Mouse (Mus musculus): ENCODE measurements around the gene Arl8a.
"Not testable (repeated sequence)": the region's sequence is repeated elsewhere in the genome, so short reads cannot be mapped to it uniquely, and the experiment has no call there.

The Arl8a gene

DNA sequence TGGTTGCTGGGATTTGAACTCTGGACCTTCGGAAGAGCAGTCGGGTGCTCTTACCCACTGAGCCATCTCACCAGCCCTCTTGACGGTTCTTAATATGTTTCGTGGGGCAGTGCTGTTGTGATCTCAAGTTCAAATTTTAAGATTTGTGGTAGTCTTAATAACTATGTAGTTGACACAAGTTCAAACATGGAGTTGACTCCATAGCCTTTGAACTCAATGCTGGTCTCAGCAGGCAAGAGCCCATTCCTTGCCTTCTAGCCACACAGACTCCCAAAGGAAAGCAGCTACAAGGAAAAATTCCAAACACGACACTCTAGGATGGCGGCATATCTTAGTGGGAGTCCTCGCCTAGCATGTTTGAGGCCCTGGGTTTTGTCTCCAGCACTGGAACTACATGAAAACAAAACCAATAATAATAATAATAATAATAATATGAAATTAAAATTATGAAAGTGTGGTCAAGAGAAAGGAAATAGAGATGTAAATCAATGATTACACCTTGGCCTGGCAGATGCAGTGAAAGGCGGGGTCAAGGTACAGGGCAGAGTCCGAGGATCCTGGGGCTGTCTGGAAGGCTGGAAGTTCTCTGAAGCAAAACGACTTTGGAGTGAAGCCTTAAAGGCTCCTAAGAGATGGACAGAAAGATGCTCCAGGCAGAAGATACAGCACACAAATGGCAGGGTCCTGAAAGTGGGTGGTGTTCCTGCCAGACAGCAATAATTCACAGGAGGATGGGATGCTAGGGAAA, 22.0 kb downstream of the Arl8a start:
- DNase-seq (ENCODE audit: extremely low read depth, low read depth), result no peak

DNA sequence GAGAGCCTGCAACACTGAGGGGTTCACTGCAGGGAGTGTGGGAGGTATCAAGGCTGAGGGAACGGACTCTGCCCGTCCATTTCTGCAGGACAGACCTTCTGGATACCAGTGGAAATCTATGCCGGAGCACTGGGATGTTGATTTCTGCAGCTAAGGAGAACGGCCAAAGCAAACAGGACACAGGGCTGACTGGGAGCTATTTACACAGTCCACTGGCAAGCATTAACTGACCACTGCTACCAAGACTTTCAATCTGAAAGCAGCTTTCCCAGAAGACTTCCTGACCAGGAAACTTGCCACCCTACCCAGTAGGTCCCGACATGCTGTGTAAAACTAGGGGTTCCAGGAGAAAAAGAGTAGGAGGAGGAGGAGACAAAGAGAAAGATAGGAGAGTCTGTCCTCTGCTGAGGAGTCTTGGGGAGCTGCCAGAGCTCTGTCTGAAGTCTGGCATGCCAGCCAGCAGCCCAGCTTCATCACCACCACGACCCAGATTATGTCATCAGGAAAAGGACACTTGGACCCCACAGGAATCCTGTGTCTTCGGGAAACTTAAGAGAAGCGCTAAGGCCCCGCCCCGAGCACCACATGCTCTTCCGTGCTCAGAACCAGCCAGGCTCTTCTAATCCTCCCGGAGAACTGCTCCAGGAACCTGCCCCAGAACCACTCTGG, 23.1 kb downstream of the Arl8a start:
- no peak for DNase-seq (ENCODE audit: extremely low read depth, low read depth)

DNA sequence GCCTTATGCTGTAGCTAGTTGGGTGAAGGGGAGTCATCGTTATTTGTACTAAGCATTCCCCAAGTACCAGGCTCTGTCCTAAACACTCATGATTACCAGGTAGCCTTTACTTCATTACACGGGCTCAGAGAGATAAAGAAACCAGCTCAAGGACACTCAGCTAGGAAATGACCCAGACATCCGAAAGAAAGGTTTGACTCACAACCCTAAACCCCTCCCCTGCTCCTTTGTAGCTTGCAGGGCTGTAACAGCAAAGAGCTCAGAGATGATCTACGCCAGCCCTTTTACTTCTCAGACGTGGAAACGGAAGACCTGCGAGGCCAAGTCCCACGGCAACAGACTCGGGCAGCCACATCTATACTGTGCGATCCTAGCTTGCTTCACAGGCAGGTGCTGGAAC, 23.7 kb downstream of the Arl8a start:
- DNase-seq (ENCODE audit: extremely low read depth, low read depth), result no peak

- DNase-seq (ENCODE audit: extremely low read depth, low read depth), result no peak
Measured at GRCm38 (mm10) chr1:135171202-135171601, 24.6 kb downstream of the Arl8a start.

- peak; percentile 19 for DNase-seq (ENCODE audit: extremely low read depth, low read depth)
Measured at GRCm38 (mm10) chr1:135171984-135172383, 25.4 kb downstream of the Arl8a start.

DNA sequence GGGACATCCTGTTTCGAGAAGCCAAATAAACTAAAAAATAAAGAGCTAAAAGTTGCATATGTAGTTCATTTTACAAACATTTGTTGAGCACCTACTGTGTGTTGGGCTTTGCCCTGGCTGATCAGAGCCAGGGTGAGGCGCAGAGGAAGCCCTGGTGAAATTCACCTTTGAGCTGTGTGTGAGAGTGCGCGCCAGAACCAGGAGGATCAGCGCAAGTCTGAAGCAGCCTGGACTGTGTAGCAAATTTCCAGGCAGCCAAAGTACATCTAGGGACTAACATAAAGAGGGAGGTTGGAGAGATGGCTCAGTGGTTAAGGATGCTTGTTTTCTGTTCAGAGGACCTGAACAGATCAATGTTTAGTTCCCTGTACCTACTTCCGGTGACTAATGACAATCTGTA, 26.7 kb downstream of the Arl8a start:
- DNase-seq (ENCODE audit: extremely low read depth, low read depth), result no peak

DNA sequence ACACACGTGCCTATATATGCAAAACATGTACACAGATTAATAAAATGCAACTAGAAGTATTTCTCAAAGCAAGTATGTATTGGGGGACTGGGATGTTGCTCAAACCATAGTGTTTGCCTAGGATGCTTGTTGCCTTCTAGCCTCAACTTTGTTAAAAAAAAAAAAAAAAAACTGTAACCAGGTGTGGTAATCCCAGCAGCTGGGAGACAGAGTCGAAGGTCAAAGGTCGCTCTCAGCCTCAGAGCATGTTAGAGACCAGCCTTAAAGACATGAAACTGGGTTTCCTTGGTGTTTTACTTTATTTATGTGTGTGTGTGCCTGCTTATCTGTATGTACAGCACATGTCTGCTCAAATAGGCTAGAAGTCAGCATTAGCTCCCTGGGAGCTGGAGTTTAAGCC, 28.6 kb downstream of the Arl8a start:
- DNase-seq (ENCODE audit: extremely low read depth, low read depth), result no peak

GRCm38 (mm10) chr1:135177724-135178123, 31.1 kb downstream of the Arl8a start:
- DNase-seq (ENCODE audit: extremely low read depth, low read depth), result no peak

DNA sequence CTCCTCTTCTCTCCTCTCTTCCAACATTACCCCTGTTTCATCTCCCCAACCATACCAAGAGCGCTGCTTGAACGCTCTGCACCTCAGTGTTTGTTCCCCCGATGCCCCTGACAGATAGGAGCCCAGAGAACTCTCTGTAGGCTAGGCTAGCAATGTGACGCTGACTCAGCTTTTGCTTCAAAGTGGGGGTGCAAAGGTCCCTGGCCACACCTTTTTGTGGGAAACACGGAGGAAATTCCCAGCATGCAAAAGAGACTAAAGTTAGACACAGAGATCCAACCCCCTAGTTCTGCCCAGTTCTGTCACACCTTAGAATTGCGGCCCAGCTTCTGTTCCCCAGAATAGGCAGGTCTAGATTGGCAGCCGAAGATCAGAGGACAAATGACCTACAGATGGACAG, 32.2 kb downstream of the Arl8a start:
- DNase-seq (ENCODE audit: extremely low read depth, low read depth), result no peak

DNA sequence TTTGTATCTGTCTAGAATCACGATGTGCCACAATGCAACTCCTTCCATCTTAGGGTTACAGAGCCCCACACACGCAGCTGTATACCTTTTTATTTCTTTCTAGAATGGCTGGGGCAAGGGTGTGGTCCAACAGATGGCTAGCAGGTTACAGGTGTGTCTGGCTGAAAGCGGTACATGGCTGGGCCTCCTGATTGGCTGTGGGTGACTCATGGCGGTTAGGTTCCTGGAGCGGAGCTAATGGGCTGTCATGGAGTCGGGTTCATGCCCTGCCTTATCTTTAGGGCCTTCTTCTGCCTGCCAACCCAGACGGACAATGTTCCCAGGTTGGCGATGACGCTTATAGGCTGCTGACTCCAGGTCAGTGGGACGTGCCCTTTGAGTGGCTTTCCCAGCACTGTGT, 34.2 kb downstream of the Arl8a start:
- no peak for DNase-seq (ENCODE audit: extremely low read depth, low read depth)

GRCm38 (mm10) chr1:135181275-135181674, 34.7 kb downstream of the Arl8a start:
- DNase-seq (ENCODE audit: extremely low read depth, low read depth), result no peak

DNA sequence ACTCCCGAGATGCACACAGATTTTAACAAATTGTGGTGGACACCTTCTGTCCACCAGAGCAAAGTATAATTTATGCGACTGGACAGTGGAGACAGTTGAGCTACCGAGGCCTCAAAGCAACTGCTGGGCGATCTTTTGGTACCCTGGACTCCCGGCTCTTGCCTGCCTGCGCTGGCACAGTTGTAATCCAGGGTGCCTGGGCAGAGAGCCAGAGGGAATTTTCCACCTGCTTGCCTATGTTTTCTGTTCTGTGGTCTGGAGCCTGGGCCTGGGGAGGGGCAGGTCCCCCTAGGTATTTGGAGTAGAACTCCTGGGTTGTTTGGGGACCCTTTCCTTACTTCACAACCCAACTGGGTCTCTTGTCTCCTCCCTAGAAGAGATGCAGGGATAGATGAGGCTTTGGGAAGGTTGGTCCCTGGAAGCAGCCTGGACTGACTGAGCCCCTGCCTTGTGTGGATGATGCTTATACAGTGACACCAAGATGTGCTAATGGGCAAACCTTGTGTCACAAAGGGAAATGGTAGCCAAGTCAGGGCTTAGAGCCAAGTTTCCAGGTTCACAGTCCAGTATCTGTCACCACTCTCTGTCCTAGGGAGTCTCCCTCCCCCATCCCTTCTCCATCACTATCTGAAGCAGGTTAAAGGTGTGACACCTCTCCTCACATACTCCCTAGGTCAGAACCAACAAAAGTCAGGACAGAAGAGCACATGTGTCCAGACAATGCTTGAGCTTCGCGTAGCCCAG, 35.4 kb downstream of the Arl8a start:
- no peak for DNase-seq (ENCODE audit: extremely low read depth, low read depth)

DNA sequence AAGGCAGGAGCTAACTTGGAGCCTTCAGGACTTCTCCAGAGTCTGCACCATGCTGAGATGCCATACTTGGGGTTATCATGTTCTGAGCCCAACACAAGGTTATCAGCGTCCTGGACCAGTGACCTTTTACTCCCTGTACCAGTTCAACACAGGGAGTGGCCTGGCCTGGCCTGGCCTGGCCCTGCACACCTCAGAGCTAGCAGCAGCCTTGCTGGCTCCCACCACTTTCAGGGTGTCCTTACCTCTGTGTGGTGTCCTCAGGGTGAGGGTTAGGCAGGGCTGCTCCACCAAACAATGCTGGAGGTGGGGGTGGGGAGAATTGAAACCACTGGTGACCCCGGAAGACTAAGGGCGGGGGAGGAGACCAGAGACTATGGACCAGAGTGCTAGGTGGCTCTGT, 36.4 kb downstream of the Arl8a start:
- no peak for DNase-seq (ENCODE audit: extremely low read depth, low read depth)

DNA sequence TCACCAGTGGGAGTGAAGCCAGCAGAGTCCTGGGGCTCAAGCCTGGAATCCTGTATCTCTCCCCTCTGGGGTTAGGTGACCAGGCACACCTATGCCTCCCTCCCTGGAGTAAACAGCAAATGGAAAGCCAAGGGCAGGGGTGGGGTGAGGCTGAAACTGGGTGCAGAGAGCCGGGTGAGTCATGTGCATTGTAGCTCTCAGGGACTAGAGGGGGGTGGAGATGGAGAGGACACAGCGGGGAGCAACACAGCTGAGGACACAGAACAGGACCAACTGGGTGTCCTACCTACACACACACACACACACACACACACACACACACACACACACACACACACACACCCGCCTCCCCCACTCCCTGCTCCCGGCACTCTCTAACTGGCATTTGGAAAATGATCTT, 36.8 kb downstream of the Arl8a start:
- DNase-seq (ENCODE audit: extremely low read depth, low read depth), result no peak

DNA sequence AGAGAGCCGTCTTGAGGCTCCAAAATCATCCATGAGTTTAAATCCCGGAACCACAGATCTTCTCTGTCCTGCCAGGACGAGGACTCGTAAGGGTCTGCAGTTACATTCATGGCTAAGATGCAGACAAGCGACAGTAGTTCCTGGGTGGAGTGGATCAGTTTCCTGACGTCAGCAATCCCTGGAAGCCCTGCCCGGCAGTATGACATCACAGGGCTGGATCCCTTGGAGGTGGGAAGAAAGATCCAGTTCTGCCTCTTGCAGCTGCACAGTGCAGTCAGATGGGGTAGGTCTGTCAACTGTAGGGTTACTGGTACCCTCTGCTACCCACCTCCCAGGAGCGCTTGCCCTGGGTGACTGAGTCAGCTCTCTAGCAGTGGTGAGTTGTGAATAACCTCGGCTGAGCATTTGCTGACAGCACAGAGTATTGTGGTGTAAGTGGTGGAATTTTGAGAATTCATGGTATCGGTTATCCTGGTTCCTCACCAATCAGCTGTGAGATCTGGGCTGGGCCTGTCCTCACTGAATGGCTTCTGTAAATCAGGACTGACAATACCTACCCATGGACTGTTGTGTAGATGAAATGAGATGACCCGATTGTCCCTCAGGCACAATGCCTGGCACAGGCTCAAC, 37.4 kb downstream of the Arl8a start:
- no peak for DNase-seq (ENCODE audit: extremely low read depth, low read depth)

DNA sequence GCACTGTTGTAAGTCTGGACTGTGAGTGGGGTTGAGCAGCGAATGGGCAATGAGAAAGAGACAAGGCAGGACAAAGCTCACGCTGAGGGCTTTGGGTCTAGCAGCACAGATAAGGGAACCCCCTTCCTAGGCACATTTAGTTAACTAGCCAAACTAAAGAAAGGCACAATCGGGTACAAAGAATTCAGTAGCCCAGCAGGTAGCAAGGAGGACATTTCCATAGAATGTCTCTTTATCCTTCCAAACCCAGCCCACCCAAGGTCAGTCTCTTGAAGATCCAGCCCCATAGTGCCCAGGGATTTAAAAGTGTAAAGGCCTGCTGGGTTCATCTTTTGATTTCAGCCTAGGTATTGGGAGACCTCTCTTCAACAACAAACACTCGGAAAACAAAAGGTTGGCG, 39.3 kb downstream of the Arl8a start:
- DNase-seq (ENCODE audit: extremely low read depth, low read depth), result no peak

GRCm38 (mm10) chr1:135186427-135186826, 39.8 kb downstream of the Arl8a start:
- no peak for DNase-seq (ENCODE audit: extremely low read depth, low read depth)

- DNase-seq (ENCODE audit: extremely low read depth, low read depth), result not testable (repeated sequence)
Measured at GRCm38 (mm10) chr1:135187016-135187415, 40.4 kb downstream of the Arl8a start.

GRCm38 (mm10) chr1:135188197-135188596, 41.6 kb downstream of the Arl8a start:
- DNase-seq (ENCODE audit: extremely low read depth, low read depth), result no peak

- no peak for DNase-seq (ENCODE audit: extremely low read depth, low read depth)
Measured at GRCm38 (mm10) chr1:135189186-135189585, 42.6 kb downstream of the Arl8a start.

DNA sequence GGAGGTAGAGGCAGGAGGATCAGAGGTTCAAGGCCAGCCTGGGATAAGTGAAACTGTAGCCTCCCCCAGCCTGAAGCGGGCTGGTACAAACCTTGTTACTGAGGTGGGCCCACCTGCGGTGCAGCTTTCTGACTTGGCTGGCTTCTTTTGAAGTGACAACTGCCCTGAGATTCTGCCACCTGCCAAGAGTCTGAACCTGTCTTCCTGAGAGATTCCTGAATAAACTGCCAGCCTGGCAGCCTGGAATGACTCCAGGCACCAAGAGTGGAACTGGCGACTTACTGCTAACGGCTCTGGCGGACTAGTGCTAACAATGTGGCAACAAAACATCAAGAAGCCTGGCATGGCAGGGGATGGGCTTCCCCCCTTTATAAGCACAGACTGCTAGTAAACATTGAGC, 47.7 kb downstream of the Arl8a start:
- not testable (repeated sequence) for DNase-seq (ENCODE audit: extremely low read depth, low read depth)

GRCm38 (mm10) chr1:135195907-135196440, 49.4 kb downstream of the Arl8a start:
- DNase-seq (ENCODE audit: extremely low read depth, low read depth), result no peak

Data from MEL-GATA-1-ER (cell line).